Mouse (Mus musculus) ovary, postnatal 14 days (tissue): ENCODE results near the gene Rpl36a.
"Not testable (repeated sequence)": the region's sequence is repeated elsewhere in the genome, so short reads cannot be mapped to it uniquely, and the experiment has no call there.

Experiments used
- DNase-seq: peaks from one replicate; pipeline ENCODE4 v3.0.0; 2022; ENCODE audit warnings: low spot score

Gene Rpl36a

GRCm38 (mm10) chrX:134585103-134586002 is at the start of gene Rpl36a:
TSS of gene Rpl36a (plus strand) at chrX:134585654.
- DNase-seq, result peak; percentile 87

DNA sequence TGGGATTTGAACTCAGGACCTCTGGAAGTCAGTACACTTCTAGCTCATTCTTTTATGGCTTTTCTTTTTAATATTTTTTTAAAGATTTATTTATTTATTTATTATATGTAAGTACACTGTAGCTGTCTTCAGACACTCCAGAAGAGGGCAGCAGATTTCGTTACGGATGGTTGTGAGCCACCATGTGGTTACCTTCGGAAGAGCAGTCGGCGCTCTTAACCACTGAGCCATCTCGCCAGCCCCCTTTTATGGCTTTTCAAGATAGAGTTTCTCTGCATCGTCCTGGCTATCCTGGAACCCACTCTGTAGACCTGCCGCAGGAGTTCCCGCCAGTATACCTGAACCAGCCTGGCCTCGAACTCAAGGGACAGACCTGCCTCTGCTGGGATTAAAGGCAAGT is 45.7 kb upstream of the Rpl36a start:
- DNase-seq, result not testable (repeated sequence)

- no peak for DNase-seq
Observed at GRCm38 (mm10) chrX:134540414-134541135, 44.9 kb upstream of the Rpl36a start.

DNA sequence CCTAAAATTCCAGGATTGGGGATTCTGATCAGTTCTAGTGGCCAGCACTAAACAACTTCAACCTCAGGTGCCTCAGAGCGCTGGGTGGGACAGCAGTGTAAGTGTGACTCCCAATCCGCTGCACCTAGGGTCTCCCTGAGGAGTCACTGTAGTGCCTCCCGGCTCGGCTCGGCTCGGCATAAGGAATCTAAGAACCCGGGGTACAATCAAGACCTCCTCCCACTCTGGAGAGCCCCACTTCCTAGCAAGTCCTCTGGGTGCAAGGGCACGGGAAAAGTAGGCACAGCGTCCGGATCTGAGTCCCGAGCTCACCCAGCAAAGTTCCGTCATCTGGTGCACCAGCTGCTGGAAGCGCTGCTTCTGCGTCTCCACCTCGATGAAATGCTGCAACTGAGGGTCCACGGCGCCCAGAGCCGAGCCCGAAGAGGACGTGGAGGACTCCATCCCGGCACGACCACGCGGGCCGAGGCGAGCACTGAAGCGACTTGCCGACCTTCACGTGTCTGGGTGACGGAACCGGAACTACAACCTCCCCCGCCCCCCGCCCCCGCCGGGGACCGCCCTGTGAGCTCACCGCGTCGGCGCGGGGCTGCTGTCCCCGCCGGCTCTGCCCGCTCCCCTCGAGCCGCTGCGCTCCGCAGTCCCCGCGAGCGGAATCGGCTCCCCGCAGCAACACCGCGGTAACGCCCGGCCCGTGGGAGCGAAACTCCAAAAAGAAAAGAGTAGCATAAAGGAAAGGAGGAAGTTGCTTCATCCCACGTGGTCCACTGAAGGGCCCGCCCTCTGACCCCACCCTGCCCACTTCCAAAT is 44.1 kb upstream of the Rpl36a start, which contains the start of gene Timm8a1:
TSS of gene Timm8a1 (minus strand) at position 721 of the 810 bp plus-strand sequence.
- peak; percentile 27 for DNase-seq

DNA sequence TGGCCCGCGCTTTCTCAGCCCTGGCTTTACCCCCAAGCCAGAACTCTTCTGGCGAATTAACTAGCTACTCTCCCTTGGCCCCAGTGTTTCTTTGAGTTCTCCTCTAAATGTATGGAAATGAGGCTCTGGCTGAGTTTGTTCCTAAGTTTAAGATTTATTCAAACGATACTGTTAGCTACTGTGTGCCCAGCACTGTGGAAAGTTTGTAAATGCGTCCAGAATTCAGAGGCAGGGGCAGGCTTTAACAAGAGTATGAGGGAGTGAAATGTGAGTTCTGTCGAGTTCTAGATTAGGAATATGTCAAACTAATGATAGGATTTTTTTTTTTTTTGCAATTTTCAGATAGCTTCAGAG is 43.5 kb upstream of the Rpl36a start:
- no peak for DNase-seq

- DNase-seq, result no peak
Observed at GRCm38 (mm10) chrX:134547330-134547729, 38.1 kb upstream of the Rpl36a start.

GRCm38 (mm10) chrX:134550903-134551302 is 34.6 kb upstream of the Rpl36a start:
- peak; percentile 18 for DNase-seq

GRCm38 (mm10) chrX:134553326-134553725 is 32.1 kb upstream of the Rpl36a start:
- no peak for DNase-seq

DNA sequence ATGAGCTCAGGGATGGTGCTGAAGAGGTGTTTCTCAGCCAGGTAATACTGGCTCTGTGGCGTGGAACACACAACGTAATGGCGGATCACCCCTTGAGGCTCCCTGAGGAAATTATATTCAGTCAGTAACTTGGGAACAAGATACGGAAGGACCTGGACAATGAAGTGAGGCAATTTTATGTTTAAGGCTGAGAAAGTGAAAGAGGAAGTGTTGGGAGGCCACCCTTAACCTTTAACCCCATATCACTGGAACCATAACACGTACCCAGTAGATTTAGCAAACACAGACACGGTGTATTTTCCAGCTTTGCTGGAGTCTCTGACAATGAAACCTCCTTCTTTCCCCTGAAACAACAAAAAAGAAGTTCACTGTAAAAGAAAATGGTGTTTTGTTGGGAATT is 31.0 kb upstream of the Rpl36a start:
- no peak for DNase-seq

DNA sequence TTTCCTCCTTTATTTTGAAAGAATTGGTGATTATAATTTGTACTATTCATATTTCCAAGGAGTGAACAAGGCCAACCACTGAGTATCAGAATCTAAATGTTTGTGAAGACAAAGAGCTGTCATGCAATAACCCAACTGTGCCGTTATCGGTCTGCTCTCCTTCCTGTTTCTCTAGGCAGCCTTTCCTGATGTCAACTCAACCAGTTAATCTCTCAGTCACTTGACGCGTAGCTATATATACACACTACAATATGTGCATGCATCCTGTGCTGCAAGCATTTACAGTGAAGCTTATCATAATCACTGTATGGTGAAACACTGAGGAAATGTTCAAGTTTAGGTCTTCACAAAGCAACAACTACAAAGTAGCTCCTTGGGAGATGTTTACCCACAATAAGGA is 21.1 kb upstream of the Rpl36a start:
- no peak for DNase-seq

- no peak for DNase-seq
Observed at GRCm38 (mm10) chrX:134566536-134567222, 18.8 kb upstream of the Rpl36a start.

GRCm38 (mm10) chrX:134577896-134578295 is 7.6 kb upstream of the Rpl36a start:
- no peak for DNase-seq

DNA sequence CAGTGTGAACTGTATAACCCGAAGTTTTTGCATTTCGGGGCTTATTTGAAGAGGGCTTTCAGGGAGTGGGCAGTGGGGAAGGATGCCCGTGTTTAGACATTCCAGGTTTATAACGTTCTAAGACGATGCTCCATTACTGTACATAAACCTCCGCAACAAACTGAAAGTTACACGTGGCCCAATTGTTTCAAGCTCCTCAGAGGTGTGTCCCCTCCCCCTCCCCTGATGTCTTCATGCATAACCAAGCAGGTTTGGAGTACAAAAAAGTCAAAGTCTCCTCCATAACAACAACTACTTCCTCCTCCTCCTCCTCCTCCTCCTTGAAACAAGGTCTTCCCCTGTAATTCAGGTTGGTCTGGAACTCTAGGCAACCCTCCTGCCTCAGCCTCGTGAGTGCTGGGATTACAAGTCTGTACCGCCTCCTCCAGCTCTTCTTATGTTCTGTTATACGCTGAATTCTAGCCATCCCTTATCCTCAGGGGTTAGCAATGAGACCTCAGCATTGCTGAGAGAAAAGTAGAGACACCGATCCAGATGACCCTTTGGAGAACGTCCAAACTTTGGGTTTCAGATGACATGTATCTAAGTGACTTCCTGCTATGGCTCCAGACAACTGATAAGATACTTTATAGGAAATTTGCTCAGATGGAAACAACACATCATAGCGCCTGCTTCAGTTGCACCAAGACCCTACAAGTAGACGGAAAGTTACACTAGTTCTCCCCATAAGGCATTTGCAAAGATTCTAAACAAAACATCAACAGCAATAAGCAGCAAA is 4.7 kb upstream of the Rpl36a start:
- DNase-seq, result no peak

GRCm38 (mm10) chrX:134582270-134582669 is 3.2 kb upstream of the Rpl36a start:
- no peak for DNase-seq

DNA sequence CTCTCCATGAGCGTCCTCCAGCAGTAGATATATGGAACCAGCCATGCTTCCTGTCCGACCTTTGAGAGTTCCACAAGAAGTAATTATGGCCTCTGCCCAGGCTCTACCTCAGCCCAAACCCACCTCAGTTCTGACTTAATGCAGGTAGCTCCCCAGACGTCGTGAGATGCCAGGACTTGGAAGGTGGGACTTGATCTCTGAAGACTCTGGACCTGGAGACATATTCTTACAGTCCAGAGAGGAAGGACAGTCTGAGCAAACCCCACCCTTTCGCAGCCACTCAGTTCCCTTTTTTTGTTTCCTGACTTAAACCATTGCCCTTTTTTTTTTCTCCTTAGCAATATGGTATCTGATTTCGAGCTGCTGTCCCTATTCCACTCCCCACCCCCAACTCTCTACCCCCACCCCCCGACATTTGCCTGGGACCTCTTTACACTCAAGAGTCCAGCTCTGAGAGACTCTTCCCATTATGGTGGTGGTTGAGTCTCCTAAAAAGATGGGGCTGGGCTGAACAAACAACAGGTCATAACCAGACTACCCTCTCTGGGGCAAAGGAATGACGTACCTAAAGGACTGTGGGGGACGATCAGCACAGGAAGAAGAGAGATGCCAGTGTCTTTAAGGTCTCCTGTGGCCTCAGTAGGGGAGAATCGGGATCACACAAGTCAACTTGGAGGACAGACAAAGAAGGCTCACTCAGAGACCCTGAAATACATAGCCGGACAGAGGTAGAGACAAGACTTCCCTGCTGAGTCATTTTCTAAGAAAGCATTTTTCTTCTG is 2.4 kb upstream of the Rpl36a start, which contains the start of gene Btk:
TSS of gene Btk (minus strand) at position 683 of the 782 bp plus-strand sequence.
- DNase-seq, result no peak

DNA sequence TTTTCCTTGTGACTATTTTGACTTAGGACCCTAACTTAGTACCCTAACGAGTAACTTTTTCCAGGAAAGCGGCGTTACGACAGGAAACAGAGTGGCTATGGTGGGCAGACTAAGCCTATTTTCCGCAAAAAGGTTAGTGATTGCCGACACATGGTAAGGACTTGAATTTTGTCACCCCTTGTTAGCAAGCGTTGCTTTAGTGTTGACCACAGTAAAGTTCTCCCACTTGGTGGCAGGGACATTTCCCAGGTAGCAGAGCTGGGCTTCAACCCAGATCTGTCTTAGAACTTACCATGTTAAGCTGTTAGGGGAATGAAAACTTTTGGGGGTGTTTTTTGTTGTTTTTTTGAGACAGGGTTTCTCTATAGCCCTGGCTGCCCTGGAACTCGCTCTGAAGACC is 993 bp downstream of the Rpl36a start:
- DNase-seq, result no peak

- DNase-seq, result no peak
Observed at GRCm38 (mm10) chrX:134588261-134588660, 2.8 kb downstream of the Rpl36a start.

DNA sequence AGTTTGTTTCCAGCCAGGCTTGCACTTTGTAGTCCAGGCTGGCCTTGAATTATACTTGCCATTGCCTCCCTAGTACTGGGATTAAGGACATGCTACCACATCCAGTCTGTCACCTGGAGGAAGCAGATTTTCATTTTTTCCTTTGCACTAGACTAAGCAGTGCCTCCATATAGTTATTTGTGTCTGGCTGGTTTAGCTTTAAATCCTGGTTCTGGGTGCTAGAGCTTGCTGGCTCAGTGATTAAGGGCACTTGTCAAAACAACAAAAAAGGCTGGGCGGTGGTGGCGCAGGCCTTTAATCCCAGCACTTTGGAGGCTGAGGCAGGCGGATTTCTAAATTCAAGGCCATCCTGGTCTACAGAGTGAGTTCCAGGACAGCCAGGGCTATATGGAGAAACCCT is 3.5 kb downstream of the Rpl36a start:
- DNase-seq, result no peak

DNA sequence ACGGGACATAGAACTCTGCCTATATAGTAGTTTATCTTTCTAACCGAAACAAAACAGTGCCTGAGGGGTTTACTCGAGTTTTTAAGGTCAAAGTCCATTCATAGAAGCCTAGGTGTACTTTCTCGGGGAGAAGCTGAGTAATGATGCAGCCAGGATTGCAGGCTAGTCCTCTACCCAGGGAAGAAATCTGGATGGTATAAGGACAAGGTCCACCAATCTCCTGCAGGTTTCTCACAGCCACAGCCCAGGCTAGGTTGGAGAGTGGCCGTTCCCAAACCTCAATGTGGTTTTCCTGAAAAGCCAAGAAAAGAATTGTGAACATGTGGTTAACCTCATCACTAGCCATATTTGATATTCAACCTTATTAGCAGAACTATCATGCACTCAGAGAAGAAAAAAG is 4.4 kb downstream of the Rpl36a start:
- DNase-seq, result no peak

GRCm38 (mm10) chrX:134599922-134600565 is 14.6 kb downstream of the Rpl36a start:
- no peak for DNase-seq
